Mouse (Mus musculus): Measurements from ENCODE around the gene Card9.
A peak's percentile ranks its signal among the peaks of the same experiment; 100 is the strongest.
"Not testable (repeated sequence)": the region's sequence is repeated elsewhere in the genome, so short reads cannot be mapped to it uniquely, and the experiment has no call there.

Card9 gene

DNA sequence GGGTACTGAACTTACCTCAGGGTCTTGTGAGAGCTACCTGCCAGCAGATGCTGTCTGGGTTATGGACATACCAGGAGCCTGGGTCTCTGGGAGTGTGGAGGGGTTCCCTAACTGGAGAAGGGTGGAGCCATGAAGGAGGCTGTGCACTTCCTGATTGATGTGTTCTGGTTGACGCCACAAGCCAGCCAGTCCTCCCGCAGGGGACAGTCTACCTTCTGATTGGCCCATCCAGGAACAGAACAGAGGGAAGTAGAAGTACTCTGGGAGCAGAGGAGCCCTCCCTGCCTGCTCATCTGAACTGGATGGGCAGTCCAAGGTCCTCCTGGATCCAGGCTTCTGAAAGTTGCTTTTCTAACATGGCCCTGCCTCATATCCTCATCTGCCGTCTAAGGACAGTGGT, at the start of gene Card9:
TSS of gene Card9 (minus strand) at position 147 of the 400 bp plus-strand sequence.
- DNase-seq (ENCODE audit: low read depth, low spot score) = no peak

DNA sequence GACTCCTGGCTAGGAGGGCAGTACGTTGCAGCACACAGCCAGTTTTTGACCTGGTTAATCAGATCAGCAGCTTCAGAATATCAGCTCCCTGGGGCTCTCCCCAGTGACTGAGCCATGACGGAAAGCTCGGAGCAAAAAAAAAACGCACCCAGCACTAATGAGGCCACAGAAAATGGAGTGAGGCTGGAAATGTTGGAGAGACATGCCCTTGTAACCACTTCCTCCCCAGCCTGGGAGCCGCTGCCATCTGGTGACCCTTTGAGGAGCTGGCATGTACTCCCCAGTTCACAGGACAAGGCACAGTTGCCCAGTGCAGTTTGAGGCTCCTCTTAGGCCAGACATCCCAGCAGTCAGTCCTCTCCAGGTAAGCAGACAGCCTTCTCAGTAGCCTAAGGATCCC, 49.4 kb upstream of the Card9 start:
- no peak for DNase-seq (ENCODE audit: low read depth, low spot score)

DNA sequence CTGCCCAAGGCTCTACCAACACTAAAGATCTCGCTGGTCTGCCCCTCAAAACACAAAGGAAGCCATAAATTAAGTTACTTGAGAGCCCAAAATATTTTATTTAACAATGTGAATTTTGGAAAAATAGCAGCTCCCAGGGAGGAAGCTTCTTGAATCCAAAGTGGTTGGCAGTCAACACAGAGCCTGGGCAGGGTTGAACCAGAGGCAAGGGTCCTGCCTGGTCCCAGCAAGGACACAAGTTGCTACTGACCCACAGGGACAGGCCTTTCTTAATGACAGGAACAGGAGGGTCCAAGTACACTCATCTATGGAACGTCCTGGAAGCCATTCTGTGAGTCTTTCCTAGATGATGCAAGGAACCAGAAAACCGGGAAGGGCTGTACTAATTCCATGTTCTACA, 48.6 kb upstream of the Card9 start:
- DNase-seq (ENCODE audit: low read depth, low spot score) = no peak

DNA sequence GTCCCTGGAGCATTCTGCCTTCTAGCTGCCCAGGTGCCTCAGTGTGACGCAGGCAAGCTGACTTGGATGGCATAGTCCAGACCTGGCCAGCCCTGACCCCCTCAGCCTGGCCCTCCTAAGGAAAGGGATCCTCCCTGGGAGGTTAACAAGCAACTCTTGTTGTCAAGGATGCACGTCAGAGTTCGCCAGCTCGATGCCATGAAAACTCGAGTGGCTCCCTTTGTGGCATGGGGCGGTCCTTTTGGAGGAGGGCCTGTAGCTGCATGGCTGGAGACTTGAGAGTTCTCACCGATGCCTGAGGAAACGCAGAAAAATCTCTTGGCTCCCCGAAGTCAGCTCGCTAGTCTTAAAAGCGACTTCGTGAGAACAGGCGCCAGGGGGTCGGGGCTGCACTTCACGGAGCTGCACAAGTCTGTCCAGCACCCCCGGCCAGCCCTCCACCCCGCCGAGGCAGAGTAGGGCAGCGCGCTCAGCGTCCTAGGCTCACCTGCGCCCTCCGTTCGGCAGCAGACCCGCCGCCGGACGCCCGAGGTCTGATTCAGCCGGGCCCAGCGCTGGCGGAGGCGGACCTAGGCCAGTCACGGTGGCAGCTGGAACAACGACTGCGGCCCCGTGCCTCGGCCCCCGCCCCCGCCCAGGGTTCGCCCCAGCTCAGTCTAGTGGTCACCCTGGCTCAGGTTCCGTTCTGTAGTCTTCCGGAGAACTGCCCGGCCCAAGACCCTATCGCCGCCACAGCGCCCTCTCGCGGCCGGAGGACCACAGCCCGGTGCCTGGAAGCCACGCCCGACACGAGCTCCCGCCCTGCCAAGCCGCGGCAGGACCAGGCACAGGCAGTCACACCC, 48.0 kb upstream of the Card9 start, which contains the start of gene Inpp5e:
TSS of gene Inpp5e (minus strand) at position 689 of the 842 bp plus-strand sequence.
- DNase-seq (ENCODE audit: low read depth, low spot score) = peak; percentile 93

DNA sequence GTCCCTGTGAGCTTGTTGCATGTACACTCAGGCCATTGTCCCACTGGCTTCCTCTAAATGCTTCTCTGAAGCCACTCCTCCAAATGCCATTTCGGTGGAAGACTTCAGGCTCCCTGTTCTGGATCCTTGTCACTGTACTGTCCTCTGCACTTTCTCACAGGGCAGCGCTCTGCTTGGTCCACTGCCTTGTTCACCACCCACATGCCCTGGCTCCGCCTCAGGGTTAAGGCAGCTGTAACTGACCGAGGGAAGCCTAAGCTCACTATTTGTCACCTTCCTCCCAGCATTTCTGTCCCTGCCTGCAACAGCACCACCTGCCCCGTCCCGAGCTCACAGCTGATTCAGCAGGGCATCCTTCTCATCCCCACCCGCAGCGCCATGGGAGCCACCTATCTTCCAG, 42.6 kb upstream of the Card9 start:
- DNase-seq (ENCODE audit: low read depth, low spot score) = no peak

DNA sequence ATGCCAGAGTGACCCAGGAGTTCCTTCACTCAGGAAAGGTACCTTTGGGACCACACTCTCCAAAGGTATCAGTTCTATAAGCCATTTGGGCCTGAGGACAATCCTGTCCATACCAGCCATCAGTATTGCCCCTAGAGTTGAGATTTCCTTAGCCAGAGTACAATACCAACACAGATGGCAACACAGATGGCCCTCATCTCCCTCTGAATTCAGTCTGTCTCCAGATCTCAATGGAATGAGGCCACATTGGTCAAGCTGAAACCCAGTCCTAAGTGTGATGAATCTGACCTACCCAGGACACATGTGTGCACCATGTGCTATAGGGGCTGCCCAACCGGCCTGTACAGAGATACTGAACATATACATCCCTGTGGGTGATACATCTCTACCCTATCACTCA, 41.5 kb upstream of the Card9 start:
- no peak for DNase-seq (ENCODE audit: low read depth, low spot score)

DNA sequence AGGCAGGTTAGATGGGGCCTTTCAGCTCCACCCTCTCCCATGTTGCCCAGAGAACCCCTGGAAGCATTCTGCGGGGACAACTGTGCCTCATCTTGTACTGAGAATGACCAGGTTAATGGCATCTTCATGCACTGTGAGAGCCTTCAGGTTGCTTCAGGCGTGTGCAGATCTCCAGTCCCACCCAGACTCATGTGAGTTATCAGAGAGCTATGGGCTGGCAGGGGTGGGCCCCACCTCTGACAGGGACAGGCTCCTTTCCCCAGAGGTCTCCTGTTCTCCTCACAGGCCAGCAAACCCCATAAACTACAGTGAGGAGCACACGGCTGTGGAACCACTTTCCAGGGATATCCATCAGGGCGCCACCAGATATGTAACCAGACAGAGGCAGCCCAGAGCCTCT, 40.3 kb upstream of the Card9 start:
- DNase-seq (ENCODE audit: low read depth, low spot score) = no peak

DNA sequence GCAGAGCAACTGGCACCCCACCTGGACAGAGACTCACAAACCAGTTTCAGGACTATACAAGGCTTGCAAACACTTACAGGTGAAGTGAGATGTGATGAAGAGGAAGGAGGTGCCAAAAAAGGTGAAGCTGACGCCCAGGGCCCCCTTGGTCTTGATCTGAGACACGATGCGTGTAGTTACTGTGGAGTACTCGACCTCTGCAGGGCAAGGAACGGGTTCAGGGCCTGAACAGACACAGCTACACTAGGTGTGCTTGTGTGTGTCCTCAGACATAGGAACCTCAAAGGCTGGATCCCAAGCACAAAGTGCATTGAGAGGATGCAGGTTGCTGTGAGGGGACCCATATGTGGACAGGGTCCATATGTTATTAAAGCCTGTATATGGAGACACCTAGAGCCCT, 39.6 kb upstream of the Card9 start:
- DNase-seq (ENCODE audit: low read depth, low spot score) = no peak

DNA sequence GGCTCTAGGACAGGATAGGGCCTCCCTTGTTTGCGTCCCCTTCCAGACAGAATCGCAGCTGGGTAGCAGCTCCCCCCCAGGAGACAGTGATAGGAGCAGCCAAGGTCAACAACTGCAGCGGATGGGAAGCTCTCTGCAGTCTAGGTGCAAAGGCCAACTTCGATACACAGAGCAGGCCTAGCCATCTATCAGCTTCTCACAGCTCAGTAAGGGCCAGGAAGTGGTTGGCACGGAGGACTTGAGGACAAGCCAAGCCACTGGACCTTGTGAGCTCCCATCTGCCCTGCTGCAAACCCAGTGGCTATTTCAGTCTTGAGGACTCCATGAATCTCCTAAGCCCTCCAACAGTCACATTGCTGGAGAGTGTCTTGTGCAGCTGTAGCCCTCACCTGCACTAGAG, 38.9 kb upstream of the Card9 start:
- no peak for DNase-seq (ENCODE audit: low read depth, low spot score)

DNA sequence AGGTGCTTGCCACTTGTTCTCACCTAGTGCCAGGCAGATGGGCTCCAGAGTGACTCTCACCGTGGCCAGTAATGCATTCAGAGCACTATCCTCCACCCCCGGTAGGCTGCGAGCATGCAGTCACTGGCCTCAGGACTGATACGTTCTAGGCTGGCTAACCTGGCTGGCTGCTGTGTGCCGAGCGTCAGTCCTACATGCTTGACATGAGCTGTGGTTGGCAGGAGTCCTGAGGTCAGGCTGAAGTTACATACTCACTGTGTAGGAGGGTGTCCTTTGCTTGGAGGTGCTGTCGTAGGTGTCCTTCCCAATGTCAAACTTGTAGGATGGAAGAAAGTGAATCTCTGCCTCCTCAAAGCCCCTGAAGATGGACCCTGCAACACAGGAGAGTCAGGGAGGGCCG, 38.3 kb upstream of the Card9 start:
- no peak for DNase-seq (ENCODE audit: low read depth, low spot score)

DNA sequence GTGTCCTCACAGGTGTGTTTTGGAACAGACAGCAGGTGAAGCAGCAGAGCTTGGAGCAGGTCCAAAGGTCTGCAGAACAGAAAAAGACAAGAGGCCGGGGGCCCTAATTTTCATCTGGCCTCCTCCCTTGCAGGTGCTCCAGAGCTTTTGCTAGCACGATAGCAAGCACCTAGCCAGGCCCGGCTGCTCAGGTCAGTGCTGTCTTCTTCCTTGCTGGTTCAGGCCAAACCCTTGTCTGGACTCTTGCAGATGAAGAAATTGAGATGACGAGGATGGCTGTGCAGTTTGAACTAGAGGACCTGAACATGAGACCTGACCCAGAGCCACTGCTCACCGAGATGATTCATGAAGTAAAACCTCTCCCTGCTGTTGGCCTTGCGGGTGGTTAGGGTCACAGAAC, 30.9 kb upstream of the Card9 start:
- DNase-seq (ENCODE audit: low read depth, low spot score) = no peak

DNA sequence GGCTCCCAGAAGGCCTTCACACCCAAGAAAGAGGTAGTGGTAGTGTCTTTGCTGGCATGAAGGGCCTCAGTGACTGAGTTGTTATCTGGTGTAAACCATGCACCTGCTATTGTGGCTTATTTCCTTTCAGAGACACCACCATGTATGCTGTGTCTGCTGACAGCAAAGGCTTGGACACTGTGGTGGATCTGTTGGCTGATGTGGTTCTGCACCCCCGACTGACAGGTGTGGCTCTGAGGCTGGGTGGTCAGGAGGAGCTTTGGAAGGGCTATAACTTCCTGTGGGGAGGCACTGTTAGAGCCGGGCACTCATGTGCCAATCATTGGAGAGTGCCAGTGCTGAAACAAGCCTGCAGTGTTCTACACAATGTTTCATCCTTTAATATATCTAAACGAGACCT, 30.2 kb upstream of the Card9 start:
- no peak for DNase-seq (ENCODE audit: low read depth, low spot score)

DNA sequence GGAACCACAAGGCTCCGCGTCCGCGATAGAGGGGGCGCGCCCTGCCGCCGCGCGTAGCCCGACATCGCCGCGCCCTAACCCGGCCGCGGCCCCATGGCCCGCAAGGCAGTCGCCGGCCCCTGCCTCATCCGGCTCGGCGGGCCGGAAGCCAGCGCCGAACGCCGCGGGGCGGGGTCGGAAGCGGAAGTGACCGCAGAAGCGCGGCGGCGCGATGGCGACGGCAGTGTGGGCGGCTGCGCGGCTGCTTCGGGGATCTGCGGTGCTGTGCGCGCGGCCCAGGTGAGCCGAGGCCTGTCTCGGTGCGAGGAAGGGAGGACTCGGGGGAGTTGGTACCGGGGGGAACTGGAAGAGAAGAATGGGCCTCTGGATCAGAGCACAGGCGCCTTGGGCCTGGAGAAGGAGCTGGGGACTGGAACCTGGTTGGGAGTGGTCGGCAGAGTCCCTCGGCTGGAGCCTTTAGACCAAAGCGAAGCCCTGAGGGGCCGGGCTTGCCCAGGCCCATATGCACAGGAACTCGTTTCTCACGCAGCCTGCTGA, 28.5 kb upstream of the Card9 start, which contains the start of the genes Entr1 and Pmpca:
TSS of gene Entr1 (minus strand) at position 163 of the 537 bp plus-strand sequence.
TSS of gene Pmpca (plus strand) at position 186 of the 537 bp plus-strand sequence.
- peak; percentile 70 for DNase-seq (ENCODE audit: low read depth, low spot score)

DNA sequence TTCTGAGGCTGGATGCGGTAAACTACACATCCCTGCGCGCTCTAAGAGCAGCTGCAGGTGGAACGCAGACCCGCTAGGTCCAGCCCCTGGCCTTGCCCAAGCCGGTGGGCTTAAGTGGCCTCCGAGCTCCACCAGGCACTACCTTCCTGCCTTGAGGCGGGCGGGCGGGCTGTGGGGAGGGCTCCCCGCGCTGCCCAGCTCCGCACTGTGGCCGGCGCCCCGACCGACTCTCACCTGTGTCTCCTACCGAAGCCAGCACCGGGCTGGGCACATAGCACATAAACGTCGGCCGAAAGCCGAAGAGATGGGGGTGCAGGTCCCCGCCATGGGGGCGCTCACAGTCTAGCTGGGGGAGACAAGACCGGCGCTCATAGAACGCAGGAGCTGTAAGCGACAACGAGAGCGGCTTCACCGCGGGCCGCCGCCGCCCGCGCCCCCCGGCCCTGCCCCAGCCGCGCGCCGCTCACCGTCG, 28.0 kb upstream of the Card9 start:
- DNase-seq (ENCODE audit: low read depth, low spot score) = no peak

DNA sequence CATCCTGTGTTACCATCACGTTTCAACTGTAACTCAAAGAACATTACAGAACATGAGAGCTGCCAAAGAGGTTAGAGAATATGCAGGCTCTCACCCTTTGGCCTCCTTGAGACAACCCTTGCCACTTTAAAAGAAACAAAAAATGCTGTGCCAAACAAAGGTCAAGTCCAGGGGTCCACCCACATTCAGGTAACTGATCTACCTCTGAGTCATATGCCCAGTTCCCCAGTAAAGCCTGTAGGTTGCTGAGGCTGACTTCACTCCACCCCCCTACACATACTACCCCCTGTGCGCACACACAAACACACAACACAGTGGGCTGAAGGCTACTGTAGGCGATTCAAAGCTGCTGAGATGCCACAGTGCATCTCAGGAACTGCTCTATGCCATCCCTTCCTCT, 27.0 kb upstream of the Card9 start:
- no peak for DNase-seq (ENCODE audit: low read depth, low spot score)

DNA sequence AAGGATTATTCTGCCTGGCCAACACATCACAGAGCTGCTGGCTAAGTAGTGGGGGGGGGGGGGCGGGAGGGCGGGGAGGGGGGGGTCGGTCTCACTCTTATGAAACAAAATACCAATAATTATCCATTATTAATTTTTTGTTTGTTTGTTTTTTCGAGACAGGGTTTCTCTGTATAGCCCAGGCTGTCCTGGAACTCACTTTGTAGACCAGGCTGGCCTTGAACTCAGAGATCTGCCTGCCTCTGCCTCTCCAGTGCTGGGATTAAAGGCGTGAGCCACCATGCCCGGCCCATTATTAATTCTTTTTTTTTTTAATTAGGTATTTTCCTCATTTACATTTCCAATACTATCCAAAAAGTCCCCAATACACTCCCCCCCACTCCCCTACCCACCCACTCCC, 20.2 kb upstream of the Card9 start:
- DNase-seq (ENCODE audit: low read depth, low spot score) = not testable (repeated sequence)

DNA sequence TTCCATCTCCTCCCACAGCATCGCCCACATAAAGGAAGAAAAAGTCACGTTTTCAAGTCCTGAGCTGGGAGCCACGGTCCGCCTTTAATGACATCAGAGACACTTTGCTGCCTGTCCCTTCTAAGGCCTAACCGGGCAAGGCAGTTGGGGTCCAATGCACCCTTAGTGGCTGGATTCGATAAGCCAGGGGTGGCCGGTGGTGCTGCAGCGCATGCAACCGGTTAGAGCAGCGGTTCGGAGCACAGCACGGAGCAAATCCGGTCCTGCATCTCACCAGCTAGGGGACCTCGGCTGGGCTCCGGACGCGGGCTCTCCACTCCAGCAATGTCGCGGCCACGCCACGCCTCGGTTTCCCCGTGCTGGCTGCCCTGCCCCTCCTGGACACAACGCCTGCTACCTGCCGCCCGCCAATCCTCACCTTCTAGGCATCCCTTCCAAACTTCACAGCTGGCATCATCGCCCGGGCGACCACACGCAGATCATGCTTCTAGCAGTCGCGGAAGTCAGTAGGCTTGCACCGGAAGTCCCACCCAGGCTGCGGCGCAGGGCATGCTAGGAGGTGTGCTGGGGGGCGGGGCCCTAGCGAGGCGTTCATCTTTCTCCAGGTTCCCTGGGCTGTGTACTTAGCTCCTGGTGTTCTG, 19.5 kb upstream of the Card9 start, which contains the start of gene Snapc4:
TSS of gene Snapc4 (minus strand) at position 523 of the 641 bp plus-strand sequence.
- peak; percentile 54 for DNase-seq (ENCODE audit: low read depth, low spot score)

DNA sequence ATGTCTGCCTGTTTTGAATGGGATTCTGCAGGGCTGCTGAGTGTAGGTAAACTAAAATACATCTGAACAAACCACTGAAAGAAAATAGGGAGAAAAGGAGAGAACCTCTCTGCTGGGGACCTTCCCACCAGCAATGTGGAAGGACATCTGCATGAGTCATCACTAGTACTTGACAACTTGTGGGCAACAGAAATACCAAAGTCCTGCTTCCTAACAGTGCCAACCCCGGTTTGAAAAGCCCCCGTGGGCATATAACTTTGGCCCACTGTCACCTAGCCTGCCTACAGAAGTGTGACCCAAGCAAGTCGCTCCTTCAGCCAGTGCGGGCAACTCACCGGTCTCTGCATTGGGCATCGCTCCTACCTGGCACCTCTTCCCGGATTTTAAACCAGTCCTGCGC, 11.7 kb upstream of the Card9 start:
- no peak for DNase-seq (ENCODE audit: low read depth, low spot score)

DNA sequence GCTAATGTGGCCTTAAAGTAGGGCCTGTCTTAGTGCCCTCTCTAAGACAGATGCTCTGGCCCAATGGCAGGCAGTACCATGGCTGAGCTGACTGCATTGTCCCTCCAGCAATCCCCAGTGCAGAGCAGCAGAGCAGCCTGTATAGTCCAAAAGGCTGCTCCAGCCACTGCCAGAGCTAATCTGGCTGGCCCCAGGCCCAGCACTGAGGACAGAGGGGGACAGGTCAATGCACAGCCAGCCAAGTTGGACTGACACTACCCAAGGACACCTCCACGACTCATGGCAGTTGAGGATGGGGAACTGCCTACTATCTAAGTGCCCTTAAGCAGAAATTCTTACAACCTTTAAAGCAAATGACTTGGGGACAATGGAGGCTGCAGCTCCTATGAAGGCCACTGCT, 7.9 kb upstream of the Card9 start:
- no peak for DNase-seq (ENCODE audit: low read depth, low spot score)

DNA sequence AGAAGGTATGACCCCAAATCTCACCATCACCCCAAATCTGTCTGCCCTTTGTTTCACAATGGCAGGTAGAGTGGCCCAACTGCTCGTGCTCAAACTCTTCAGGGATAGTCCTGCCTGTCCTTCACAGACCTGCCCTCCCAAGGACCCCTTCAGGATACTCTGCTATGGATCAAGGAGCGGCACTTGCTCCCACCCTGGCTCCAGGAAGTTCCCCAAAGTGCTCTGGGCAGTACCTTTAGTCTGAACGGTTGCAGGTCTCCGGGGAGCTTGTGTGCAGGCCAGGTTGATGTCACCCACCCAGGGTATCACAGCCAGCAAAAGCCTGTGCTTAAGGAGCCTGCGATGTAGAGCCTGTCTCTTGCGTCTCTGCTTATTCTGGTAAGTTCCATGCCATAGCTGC, 7.2 kb upstream of the Card9 start:
- no peak for DNase-seq (ENCODE audit: low read depth, low spot score)

DNA sequence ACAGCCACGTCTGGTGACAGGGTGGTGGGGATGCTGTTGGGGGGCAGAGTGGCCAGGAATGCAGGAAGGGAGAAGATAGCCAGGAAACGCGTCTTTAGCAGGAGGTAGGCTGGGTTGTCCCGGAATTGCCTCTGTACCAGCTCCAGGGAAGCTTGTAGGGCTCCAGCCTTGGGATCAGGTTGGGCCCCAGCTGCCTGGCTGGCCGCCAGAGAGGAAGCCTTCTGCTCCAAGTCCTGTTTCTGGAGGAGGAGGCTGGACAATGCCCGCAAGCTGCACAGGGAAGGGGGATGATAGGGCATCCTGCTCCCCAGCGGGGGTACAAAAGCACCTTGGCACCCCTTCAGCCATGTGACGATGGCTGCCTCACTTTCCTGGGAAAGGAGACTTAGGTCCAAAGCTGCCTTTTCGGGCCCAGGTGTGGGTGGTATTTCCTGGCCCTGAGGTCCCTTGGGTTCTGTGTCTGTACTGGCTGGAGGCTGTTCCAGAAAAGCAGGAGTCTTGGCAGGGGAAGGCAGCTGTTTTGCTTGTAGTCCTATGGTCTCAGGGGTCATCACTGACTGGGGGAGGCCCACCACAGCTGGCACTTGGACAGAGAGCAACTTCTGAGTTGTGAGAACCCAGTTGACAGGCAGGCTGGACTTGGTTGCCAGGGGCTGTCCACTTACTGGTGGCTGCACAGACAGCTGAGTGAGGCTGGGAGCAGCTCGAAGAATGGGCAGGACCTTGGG, 4.2 kb upstream of the Card9 start:
- DNase-seq (ENCODE audit: low read depth, low spot score) = no peak

DNA sequence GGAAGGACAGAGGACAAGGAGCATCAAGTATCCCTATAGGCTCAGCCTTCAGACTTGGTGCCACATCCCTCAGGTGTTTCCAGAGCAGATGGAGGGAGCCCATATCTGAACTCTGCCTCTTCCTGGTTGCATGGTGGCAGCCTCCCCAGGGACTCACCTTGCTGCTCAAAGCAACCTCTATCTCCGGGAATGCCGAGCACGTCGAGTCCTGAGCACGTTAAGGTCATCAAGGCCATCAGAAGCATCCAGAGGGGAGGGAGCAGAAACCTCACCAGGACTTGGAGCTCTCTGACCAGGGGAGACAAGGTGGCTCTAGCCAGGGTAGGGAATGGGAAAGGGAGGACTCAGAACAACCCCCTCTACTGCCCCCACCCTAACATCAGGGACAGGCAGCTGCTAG, 2.8 kb upstream of the Card9 start:
- DNase-seq (ENCODE audit: low read depth, low spot score) = no peak

All from c-Kit-negative CD71-positive TER-119-positive erythroid progenitor cells, embryonic 14.5 days (primary cell).